Mouse (Mus musculus): Measurements from ENCODE around the gene Mfap4.

- TF ChIP-seq CTCF (IDR thresholded peaks at IDR 0.05; ENCODE audit: insufficient read depth, low read length): no peak
- TF ChIP-seq POLR2A (IDR thresholded peaks at IDR 0.05; ENCODE audit: borderline replicate concordance, extremely low read depth, low read depth, low read length): no peak
Observed at GRCm38 (mm10) chr11:61492749-61493401, 7.6 kb downstream of the Mfap4 start.

All from lung, adult 2 months (tissue).